Mouse (Mus musculus) hindbrain, embryonic 14.5 days (tissue): ENCODE data around the gene B3gnt7. TPM values are rescaled to one million over a fixed set of nuclear protein-coding genes. Genes with fewer than 3 reads are reported as not detected.
A peak's percentile ranks its signal among the peaks of the same experiment; 100 is the strongest.

ENCODE experiments used
- ATAC-seq: fragments of 200-750 bp; cut with Nextera tagmentation; 2 replicates; pipeline ENCODE4 v1.8.0; 2017; ENCODE audit warnings: moderate number of reproducible peaks, mild to moderate bottlenecking, moderate TSS enrichment, moderate library complexity; ENCODE audit not compliant: low FRiP score
- DNase-seq: peaks from one replicate; pipeline ENCODE4 v3.0.0-alpha.2; 2015; ENCODE audit warnings: low spot score
- H3K27ac ChIP-seq: fragments of 300-500 bp; sonication (generic); 2 replicates; pipeline ENCODE4 v1.5.1; 2014; ENCODE audit warnings: mild to moderate bottlenecking, moderate library complexity
- H3K27me3 ChIP-seq: fragments of 300-500 bp; sonication (generic); 2 replicates; pipeline ENCODE4 v1.6.1; 2014; ENCODE audit warnings: mild to moderate bottlenecking, low read length, mixed read lengths; ENCODE audit not compliant: control insufficient read depth, insufficient read depth
- H3K36me3 ChIP-seq: fragments of 300-500 bp; sonication (generic); replicated peaks from 2 replicates; pipeline ENCODE4 v1.6.1; 2014; ENCODE audit not compliant: control insufficient read depth, insufficient read depth
- H3K4me1 ChIP-seq: fragments of 300-500 bp; sonication (generic); replicated peaks from 2 replicates; pipeline ENCODE4 v1.6.1; 2014; ENCODE audit warnings: antibody characterized with exemption, low read length, mixed read lengths; ENCODE audit not compliant: control insufficient read depth, insufficient read depth
- H3K4me2 ChIP-seq: fragments of 300-500 bp; sonication (generic); replicated peaks from 2 replicates; pipeline ENCODE4 v1.6.1; 2014; ENCODE audit warnings: mild to moderate bottlenecking, moderate library complexity
- H3K4me3 ChIP-seq: fragments of 300-500 bp; sonication (generic); replicated peaks from 2 replicates; pipeline ENCODE4 v1.5.1; 2014; ENCODE audit warnings: mild to moderate bottlenecking, low read length
- H3K9ac ChIP-seq: fragments of 300-500 bp; sonication (generic); 2 replicates; pipeline ENCODE4 v1.6.1; 2014
- H3K9me3 ChIP-seq: fragments of 300-500 bp; sonication (generic); 2 replicates; pipeline ENCODE4 v1.6.1; 2016; ENCODE audit warnings: low read length; ENCODE audit not compliant: control insufficient read depth
- WGBS: fragments of 180-500 bp; shearing (Covaris S2); extraction: QIAGEN DNeasy Blood & Tissue Kit; methylation state at CpG from one replicate; pipeline ENCODE4 v1.1.7; 2014; 5-methylcytosine and 5-hydroxymethylcytosine counted together
- polyA plus RNA-seq: library from polyadenylated mRNA; unstranded; fragments of >200 nt; fragmentation: Nextera tagmentation; extraction: Ambion mirVana; gene quantifications from 2 replicates; pipeline ENCODE4 v1.2.1, GENCODE M21; 2014

Gene B3gnt7
- polyA plus RNA-seq, 1 experiment from 2014 or later, result 7.5 TPM

DNA sequence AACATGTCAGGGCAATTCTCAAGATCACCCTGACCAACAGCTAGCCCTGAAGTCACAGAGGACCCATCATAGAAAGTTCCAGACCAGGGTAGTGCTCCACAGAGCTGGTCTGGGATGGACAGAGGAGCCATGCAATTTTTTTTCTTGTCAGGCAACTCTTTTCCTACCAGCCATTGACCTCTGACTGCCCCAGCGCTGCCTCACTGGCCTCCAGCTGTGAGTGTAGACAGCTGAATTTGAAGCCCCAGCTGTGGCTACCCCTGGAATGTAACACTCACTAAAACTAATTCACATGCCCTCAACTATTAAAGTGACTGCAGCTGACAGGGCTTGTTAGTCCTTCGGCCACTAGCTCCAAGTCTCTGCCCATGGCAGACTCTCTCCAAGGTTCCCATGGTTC lies 2.5 kb upstream of the B3gnt7 start:
- Histone ChIP-seq H3K27ac (no peak overlapping the region), H3K9ac (no peak overlapping the region), H3K27me3 (peaks cover 37% of the 10 kb centered on the region), H3K4me2 (no peak overlapping the region), H3K4me3 (no peak overlapping the region), H3K4me1 (peaks cover 3% of the 10 kb centered on the region; the same call in 1 of the 2 replicates), H3K36me3 (no peaks in the 10 kb centered on the region), H3K9me3 (no peaks in the 10 kb centered on the region)
- DNase-seq, result no peak
- ATAC-seq, result no peak
- 21% methylated on average over 2 of the region's 2 CpGs for WGBS

DNA sequence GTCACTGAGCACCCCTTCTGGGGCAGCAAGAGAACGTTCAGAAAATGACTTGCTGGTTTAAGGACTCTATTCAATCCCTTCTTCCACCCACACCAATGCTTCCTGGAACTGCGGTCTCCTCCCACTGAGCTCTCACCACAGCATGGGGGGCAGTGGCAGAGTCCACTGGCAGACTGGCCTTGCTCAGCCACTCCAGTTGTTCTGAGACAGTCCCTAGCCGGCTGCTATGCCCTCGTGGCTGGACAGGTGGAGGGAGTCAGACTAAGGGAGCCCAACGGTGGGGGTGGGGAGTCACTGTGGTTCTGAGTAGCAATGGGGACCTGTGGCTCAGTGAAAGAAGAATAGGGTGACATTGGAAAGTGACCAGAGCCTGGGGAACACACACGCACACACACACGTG lies 1.9 kb upstream of the B3gnt7 start:
- no peak for ATAC-seq
- 46% methylated on average over 7 of the region's 7 CpGs for WGBS
- no peak overlapping the region for H3K4me2 ChIP-seq

GRCm38 (mm10) chr1:86301221-86302091 lies 1.2 kb upstream of the B3gnt7 start:
- H3K27ac ChIP-seq, result no peak overlapping the region
- ATAC-seq (no peak), DNase-seq (no peak)
- H3K4me1 ChIP-seq, result peaks cover 3% of the 10 kb centered on the region; the same call in 1 of the 2 replicates
- peaks cover 38% of the 10 kb centered on the region for H3K27me3 ChIP-seq
- H3K9me3 ChIP-seq, result no peaks in the 10 kb centered on the region
- WGBS, result 53% methylated on average over 6 of the region's 6 CpGs
- H3K36me3 ChIP-seq, result no peaks in the 10 kb centered on the region
- H3K4me2 ChIP-seq, result no peak overlapping the region
- H3K4me3 ChIP-seq, result no peak overlapping the region
- H3K9ac ChIP-seq, result no peak overlapping the region

More for the DNA sequence above, 1.9 kb upstream of the B3gnt7 start:
- H3K9ac ChIP-seq, result no peak overlapping the region
- H3K27ac ChIP-seq, result no peak overlapping the region
- H3K4me1 ChIP-seq, result peaks cover 3% of the 10 kb centered on the region; the same call in 1 of the 2 replicates
- peaks cover 38% of the 10 kb centered on the region for H3K27me3 ChIP-seq
- H3K9me3 ChIP-seq, result no peaks in the 10 kb centered on the region
- no peak for DNase-seq
- H3K4me3 ChIP-seq, result no peak overlapping the region
- H3K36me3 ChIP-seq, result no peaks in the 10 kb centered on the region

- H3K4me3 ChIP-seq, result peak overlapping the region; percentile 73
- no peaks in the 10 kb centered on the region for H3K36me3 ChIP-seq
- DNase-seq, result peak; percentile 63
- no peak overlapping the region for H3K27ac ChIP-seq
- H3K27me3 ChIP-seq, result peaks cover 38% of the 10 kb centered on the region
- WGBS, result under 1% methylated on average over 65 of the region's 65 CpGs
- peak overlapping the region; percentile 98 for H3K4me2 ChIP-seq
- peaks cover 3% of the 10 kb centered on the region; the same call in 1 of the 2 replicates for H3K4me1 ChIP-seq
- H3K9ac ChIP-seq, result peak overlapping the region; percentile 77
- ATAC-seq, result peak; percentile 77
- H3K9me3 ChIP-seq, result no peaks in the 10 kb centered on the region
These were observed 636 bp downstream of the B3gnt7 start for GRCm38 (mm10) chr1:86303063-86303872.

- ATAC-seq, result no peak
- Histone ChIP-seq H3K4me1 (peaks cover 3% of the 10 kb centered on the region; the same call in 1 of the 2 replicates), H3K4me2 (peak overlapping the region; percentile 98), H3K9ac (peak overlapping the region; percentile 77), H3K36me3 (no peaks in the 10 kb centered on the region), H3K27me3 (peaks cover 38% of the 10 kb centered on the region), H3K4me3 (peak overlapping the region; percentile 73), H3K27ac (no peak overlapping the region), H3K9me3 (no peaks in the 10 kb centered on the region)
- 3% methylated on average over 16 of the region's 16 CpGs for WGBS
- DNase-seq, result no peak
These were observed 1.2 kb downstream of the B3gnt7 start for GRCm38 (mm10) chr1:86303873-86304250.

GRCm38 (mm10) chr1:86306686-86307085 lies 4.1 kb downstream of the B3gnt7 start:
- no peaks in the 10 kb centered on the region for H3K9me3 ChIP-seq
- H3K36me3 ChIP-seq, result no peaks in the 10 kb centered on the region
- H3K4me2 ChIP-seq, result no peak overlapping the region
- H3K4me1 ChIP-seq, result peaks cover 7% of the 10 kb centered on the region; the same call in 1 of the 2 replicates
- WGBS, result 91% methylated on average over 3 of the region's 3 CpGs
- no peak for ATAC-seq
- no peak overlapping the region for H3K9ac ChIP-seq
- no peak for DNase-seq
- H3K27me3 ChIP-seq, result peaks cover 32% of the 10 kb centered on the region
- no peak overlapping the region for H3K4me3 ChIP-seq
- no peak overlapping the region for H3K27ac ChIP-seq

DNA sequence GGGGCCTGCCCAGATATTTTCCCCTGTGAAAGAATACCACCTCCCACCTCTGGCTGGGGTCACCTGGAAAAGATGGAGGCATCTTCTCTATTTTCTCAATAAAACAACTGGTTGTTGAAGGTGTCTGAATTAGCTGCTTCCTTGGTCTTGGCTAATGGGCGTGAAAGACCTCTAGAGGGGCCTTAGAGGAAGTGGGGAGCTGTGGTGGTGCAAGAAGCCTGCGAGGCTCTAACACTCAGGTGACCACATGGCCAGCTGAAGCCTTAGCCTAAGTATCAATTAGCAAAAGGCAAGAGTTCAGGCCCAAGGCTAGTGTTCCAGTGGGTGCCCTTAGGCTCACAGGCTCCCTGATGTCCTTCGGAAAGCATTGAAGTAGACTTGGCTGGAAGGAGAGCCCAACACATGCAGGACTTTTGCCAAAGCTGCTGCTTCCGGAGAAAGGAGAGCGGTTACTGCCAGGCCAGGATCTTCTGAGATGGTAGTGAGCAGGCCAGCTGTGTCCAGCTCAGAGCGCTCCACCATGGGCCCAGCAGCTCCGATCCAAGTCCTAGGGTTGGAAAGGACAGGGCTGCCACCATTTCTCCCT lies 4.6 kb downstream of the B3gnt7 start:
- Histone ChIP-seq H3K36me3 (no peaks in the 10 kb centered on the region), H3K9ac (no peak overlapping the region), H3K27me3 (peaks cover 27% of the 10 kb centered on the region), H3K27ac (no peak overlapping the region), H3K4me2 (no peak overlapping the region), H3K4me1 (peaks cover 7% of the 10 kb centered on the region; the same call in 1 of the 2 replicates), H3K9me3 (no peaks in the 10 kb centered on the region), H3K4me3 (no peak overlapping the region)
- DNase-seq, result no peak
- 85% methylated on average over 7 of the region's 7 CpGs for WGBS
- no peak for ATAC-seq

DNA sequence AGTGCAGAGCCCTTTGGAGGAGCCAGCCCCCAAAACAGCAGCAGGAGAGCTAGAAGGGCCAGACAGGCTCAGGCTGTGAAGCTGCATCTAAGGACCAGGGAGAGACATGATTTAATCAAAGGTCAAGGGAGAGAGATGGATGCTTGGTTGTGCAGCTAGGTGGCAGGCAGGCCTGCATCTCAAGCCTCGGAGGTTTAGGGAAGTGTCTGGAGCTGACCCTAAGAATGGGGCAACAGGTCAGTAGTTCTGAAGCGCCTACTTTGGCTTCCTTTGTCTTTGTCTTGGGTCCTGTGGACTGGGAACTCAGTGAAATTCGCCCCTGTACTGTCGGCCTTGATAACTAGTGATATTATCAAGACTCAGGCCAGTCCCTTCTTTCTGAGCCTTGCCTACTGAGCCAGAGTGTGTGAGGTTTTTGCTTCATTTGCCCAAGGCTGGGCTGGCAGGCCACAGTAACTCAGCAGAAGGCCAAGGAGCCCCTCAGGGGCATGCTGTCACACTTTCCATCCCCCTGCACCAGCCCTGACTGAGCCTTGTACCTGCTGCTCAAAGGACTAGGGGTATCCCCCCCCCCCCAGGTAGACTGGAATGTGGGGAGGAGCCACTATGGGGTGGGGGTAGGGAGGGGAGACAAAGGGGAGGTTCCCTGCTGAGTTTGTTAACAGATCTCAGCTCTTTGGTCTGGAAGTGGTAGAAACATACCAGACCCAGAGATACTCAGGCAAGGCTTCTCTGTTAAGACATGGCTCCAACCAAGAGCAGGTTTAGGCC lies 5.4 kb downstream of the B3gnt7 start:
- Histone ChIP-seq H3K27me3 (peaks cover 21% of the 10 kb centered on the region), H3K9me3 (no peaks in the 10 kb centered on the region), H3K27ac (no peak overlapping the region), H3K9ac (no peak overlapping the region), H3K4me2 (no peak overlapping the region), H3K4me1 (peaks cover 7% of the 10 kb centered on the region; the same call in 1 of the 2 replicates), H3K4me3 (no peak overlapping the region), H3K36me3 (no peaks in the 10 kb centered on the region)
- 34% methylated on average over 4 of the region's 4 CpGs for WGBS
- DNase-seq, result no peak
- no peak for ATAC-seq
